Mouse (Mus musculus) E14TG2a.4 (cell line): ENCODE measurements around the gene Tec.

Experiments
- CTCF ChIP-seq: conservative IDR thresholded peaks from 2 replicates; pipeline ENCODE4 v1.5.1; 2014; ENCODE audit warnings: low read length
- NANOG ChIP-seq: IDR thresholded peaks from 2 replicates; pipeline ENCODE4 v1.6.1; 2014; ENCODE audit warnings: borderline replicate concordance, low read length, mixed read lengths
- POU5F1 ChIP-seq: IDR thresholded peaks from 2 replicates; pipeline ENCODE4 v1.6.1; 2014; ENCODE audit warnings: low read length, borderline replicate concordance

- no peak for TF ChIP-seq CTCF
- no peak for TF ChIP-seq POU5F1
- TF ChIP-seq NANOG = no peak
Observed at GRCm38 (mm10) chr5:72856255-72856878, 11.9 kb downstream of the Tec start.
